ENCODE assay signal across 9 mouse cellular contexts in the genomic region with DNA sequence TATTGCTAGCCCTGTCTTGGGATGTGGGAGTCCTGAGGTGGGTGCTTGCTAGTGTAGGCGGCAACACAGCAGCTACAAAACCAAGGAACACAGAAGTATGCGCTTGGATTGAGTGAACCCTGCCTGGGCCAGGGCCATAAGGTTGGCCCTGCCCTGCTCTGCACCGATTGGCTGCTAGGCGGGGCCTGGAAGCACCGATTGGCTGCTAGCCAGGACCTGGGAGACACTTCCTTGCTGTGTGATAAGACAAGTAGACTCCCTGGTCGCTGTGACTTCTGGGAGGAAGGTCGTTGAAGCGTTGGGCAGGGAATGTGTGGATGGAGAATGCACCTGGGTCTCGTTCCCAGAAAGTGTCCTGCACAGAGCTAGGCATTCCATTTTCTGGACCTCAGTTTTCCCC. TPM values are rescaled to one million over a fixed set of nuclear protein-coding genes. Genes with fewer than 3 reads are reported as not detected.
DNase-seq lines count a peak whose midpoint lies in the region; ATAC-seq lines count a peak whose summit lies in the region.
"Had no signal": no experiment of that assay in that cellular context is flagged by ENCODE, and none has a peak within 500 bp of the region (broad histone marks: within the 10 kb centered on the region; RNA-seq: fewer than 3 reads in every experiment).

No protein-coding gene starts in this region.

- no peaks in the 10 kb centered on the region for H3K4me1 ChIP-seq in lung, embryonic 16.5 days (replicated peaks; ENCODE audit: control insufficient read depth, insufficient read depth, low read length)
- H3K4me1 ChIP-seq: embryonic facial prominence, embryonic 13.5 days had no signal

- no peak overlapping the region for H3K9ac ChIP-seq in lung, embryonic 16.5 days (ENCODE audit: low read length)
- H3K9ac ChIP-seq: embryonic facial prominence, embryonic 13.5 days had no signal

- WGBS in lung, embryonic 16.5 days = 27% methylated on average over 9 of the region's 9 CpGs

- H3K27me3 ChIP-seq in lung, embryonic 16.5 days (ENCODE audit: control insufficient read depth, insufficient read depth, low read depth, low read length) = no peaks in the 10 kb centered on the region
- H3K27me3 ChIP-seq: embryonic facial prominence, embryonic 13.5 days had no signal

- H3K4me2 ChIP-seq in lung, embryonic 16.5 days (ENCODE audit: low read depth, low read length) = no peak overlapping the region
- H3K4me2 ChIP-seq: embryonic facial prominence, embryonic 13.5 days had no signal

- no peak for DNase-seq in lung, postnatal 25 days (ENCODE audit: low spot score)
- DNase-seq in R1 (ENCODE audit: low read depth, low spot score) = peak; percentile 93
- DNase-seq in cerebellum, postnatal 10 days = peak; percentile 73 to 78
- DNase-seq in lung, postnatal 36 days = peak; percentile 2
- DNase-seq in right cerebral cortex, postnatal 4 days = no peak
- no peak for DNase-seq in frontal cortex, postnatal 10 days (ENCODE audit: low spot score in 2 of 2)
- DNase-seq: thymus, postnatal 36 days had no signal

- no peaks in the 10 kb centered on the region for H3K36me3 ChIP-seq in lung, embryonic 16.5 days (ENCODE audit: control insufficient read depth, insufficient read depth, low read length)
- H3K36me3 ChIP-seq: embryonic facial prominence, embryonic 13.5 days had no signal

- peak; percentile 74 for ATAC-seq in lung, embryonic 16.5 days (ENCODE audit: low read depth)

- no peak overlapping the region for H3K27ac ChIP-seq in lung, embryonic 16.5 days (ENCODE audit: low read length)
- H3K27ac ChIP-seq: embryonic facial prominence, embryonic 13.5 days had no signal

- H3K9me3 ChIP-seq in lung, embryonic 16.5 days (ENCODE audit: control insufficient read depth, low read length) = no peaks in the 10 kb centered on the region
- H3K9me3 ChIP-seq: embryonic facial prominence, embryonic 13.5 days had no signal

- H3K4me3 ChIP-seq in lung, embryonic 16.5 days (ENCODE audit: low read length) = no peak overlapping the region
- H3K4me3 ChIP-seq: embryonic facial prominence, embryonic 13.5 days had no signal

RNA-seq across cellular contexts. Expression of gene Eif3d, which starts 33.3 kb away (rescaled TPM):
- polyA plus RNA-seq in lung, embryonic 16.5 days (2015; fragmentation: Nextera tagmentation; extraction: Ambion mirVana) = 166 and 170 TPM in 2 replicates

RNA-seq across cellular contexts. Expression of gene Foxred2, which starts 47.4 kb away (rescaled TPM):
- polyA plus RNA-seq in lung, embryonic 16.5 days (2015; fragmentation: Nextera tagmentation; extraction: Ambion mirVana) = 2.7 and 3.7 TPM in 2 replicates

Comparison
In these comparisons a context has a peak if more than half of its experiments do, and no peak if none do; other contexts are left out.
1. DNase-seq: peak in R1 (single experiment), cerebellum, postnatal 10 days (2 of 2) and lung, postnatal 36 days (single experiment); none in lung, postnatal 25 days (single experiment), right cerebral cortex, postnatal 4 days (single experiment) and frontal cortex, postnatal 10 days (0 of 2).